30 mouse cellular contexts compared by ENCODE assay signal in the genomic region with DNA sequence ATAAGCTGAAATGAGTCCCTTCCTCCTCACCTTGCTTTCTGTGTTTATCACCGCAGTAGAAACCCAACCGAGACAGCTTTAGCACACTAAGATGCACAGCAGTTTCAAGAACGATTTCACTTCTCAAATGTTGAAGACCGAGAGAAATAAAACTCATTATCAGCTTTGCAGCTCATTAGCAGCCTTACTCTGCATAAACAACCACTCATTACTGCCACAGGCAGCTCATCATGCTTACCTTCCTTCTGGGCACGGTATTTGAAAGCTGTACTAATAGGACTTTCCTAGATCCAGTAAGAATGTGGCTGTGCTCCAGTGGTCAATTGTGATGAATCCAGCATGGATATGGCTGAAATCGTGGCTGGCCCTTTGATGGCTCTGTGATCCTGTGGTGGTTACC. TPM values are rescaled to one million over a fixed set of nuclear protein-coding genes. Genes with fewer than 3 reads are reported as not detected.
"Had no signal": no experiment of that assay in that cellular context is flagged by ENCODE, and none has a peak within 500 bp of the region (broad histone marks: within the 10 kb centered on the region; RNA-seq: fewer than 3 reads in every experiment).

No protein-coding gene starts in this region.

- H3K4me2 ChIP-seq: heart, embryonic 11.5 days; heart, embryonic 13.5 days; heart, embryonic 15.5 days; hindbrain, embryonic 13.5 days; hindbrain, embryonic 15.5 days; intestine, embryonic 15.5 days; limb, embryonic 12.5 days; liver, embryonic 11.5 days; liver, embryonic 13.5 days had no signal

- H3K9ac ChIP-seq: heart, embryonic 13.5 days; heart, embryonic 15.5 days; hindbrain, embryonic 13.5 days; hindbrain, embryonic 15.5 days; intestine, embryonic 15.5 days; limb, embryonic 12.5 days; liver, embryonic 13.5 days had no signal

- H3K27ac ChIP-seq: heart, adult 2 months; heart, embryonic 13.5 days; heart, embryonic 15.5 days; hindbrain, embryonic 10.5 days; hindbrain, embryonic 13.5 days; hindbrain, embryonic 15.5 days; intestine, embryonic 15.5 days; left cerebral cortex, adult 2 months; limb, embryonic 10.5 days; limb, embryonic 12.5 days; liver, embryonic 13.5 days had no signal

- H3K27me3 ChIP-seq: heart, embryonic 13.5 days; heart, embryonic 15.5 days; hindbrain, embryonic 13.5 days; hindbrain, embryonic 15.5 days; intestine, embryonic 15.5 days; limb, embryonic 12.5 days; liver, embryonic 13.5 days had no signal

- H3K9me3 ChIP-seq: heart, embryonic 13.5 days; heart, embryonic 15.5 days; hindbrain, embryonic 10.5 days; hindbrain, embryonic 13.5 days; hindbrain, embryonic 15.5 days; intestine, embryonic 15.5 days; limb, embryonic 10.5 days; limb, embryonic 12.5 days; liver, embryonic 13.5 days had no signal

- H3K36me3 ChIP-seq: heart, embryonic 13.5 days; heart, embryonic 15.5 days; hindbrain, embryonic 10.5 days; hindbrain, embryonic 13.5 days; intestine, embryonic 15.5 days; limb, embryonic 10.5 days; limb, embryonic 12.5 days; liver, embryonic 13.5 days had no signal

- H3K4me1 ChIP-seq: heart, embryonic 13.5 days; heart, embryonic 15.5 days; hindbrain, embryonic 10.5 days; hindbrain, embryonic 13.5 days; hindbrain, embryonic 15.5 days; intestine, embryonic 15.5 days; limb, embryonic 10.5 days; limb, embryonic 12.5 days; liver, embryonic 13.5 days had no signal

- DNase-seq: gastrocnemius, postnatal 14 days; gastrocnemius, postnatal 36 days; heart, adult 11 months; heart, adult 2 months; heart, postnatal 4 days; kidney, adult 18-20 months; kidney, adult 8-10 months; kidney, postnatal 10 days; kidney, postnatal 25 days; kidney, postnatal 4 days; liver; liver, embryonic 13.5 days had no signal

- ATAC-seq: inflammation-experienced regulatory T-cells, adult 6 months; intestine, embryonic 15.5 days; intestine, postnatal 0 days had no signal

- H3K4me3 ChIP-seq: heart, adult 2 months; heart, embryonic 13.5 days; heart, embryonic 15.5 days; hindbrain, embryonic 10.5 days; hindbrain, embryonic 13.5 days; hindbrain, embryonic 15.5 days; intestine, embryonic 15.5 days; left cerebral cortex, adult 2 months; limb, embryonic 10.5 days; limb, embryonic 12.5 days; liver, embryonic 13.5 days had no signal

RNA-seq across cellular contexts. Expression of gene Gabra5, which starts 23.0 kb away (rescaled TPM):
- total RNA-seq: gastrocnemius, adult 18-20 months; gastrocnemius, adult 8-10 months; gastrocnemius, postnatal 14 days; gastrocnemius, postnatal 36 days; heart, adult 2 months; heart, postnatal 25 days; heart, postnatal 4 days had no signal
- polyA plus RNA-seq: gonadal fat pad, adult 2 months; heart, adult 2 months; heart, embryonic 11.5 days; heart, postnatal 0 days; inflammation-experienced regulatory T-cells, adult 6 months; liver, embryonic 13.5 days had no signal
